Mouse (Mus musculus): ENCODE measurements around the gene Birc5. TPM values are rescaled to one million over a fixed set of nuclear protein-coding genes. Genes with fewer than 3 reads are reported as not detected.

Gene Birc5
- polyA plus RNA-seq, 1 experiment from 2014 or later, result 259 TPM

GRCm38 (mm10) chr11:117878892-117879291 is 29.8 kb downstream of the Birc5 start:
- peak overlapping the region; percentile 51; the same call in 1 of the 2 replicates for H3K4me2 ChIP-seq
- no peak for ATAC-seq (replicated peaks; ENCODE audit: insufficient number of reproducible peaks, low FRiP score, low TSS enrichment)
- H3K27me3 ChIP-seq (ENCODE audit: control insufficient read depth, insufficient read depth, low read length), result 0 out of 2 replicates have a peak, but pooled peaks cover 2% of the 10 kb centered on the region
- no peaks in the 10 kb centered on the region for H3K36me3 ChIP-seq (ENCODE audit: control insufficient read depth, insufficient read depth, low read length)
- no peaks in the 10 kb centered on the region for H3K9me3 ChIP-seq (replicated peaks; ENCODE audit: control insufficient read depth, low read length)
- WGBS (ENCODE audit: insufficient replicate concordance), result 40% methylated on average over 8 of the region's 8 CpGs
- peak overlapping the region; percentile 54; the same call in 1 of the 2 replicates for H3K9ac ChIP-seq (ENCODE audit: low read depth, low read length)
- H3K4me1 ChIP-seq (ENCODE audit: control insufficient read depth, insufficient read depth, low read length), result peaks cover 43% of the 10 kb centered on the region
- no peak overlapping the region for H3K4me3 ChIP-seq (ENCODE audit: low read depth, low read length)
- H3K27ac ChIP-seq (ENCODE audit: low read depth, low read length), result no peak overlapping the region

GRCm38 (mm10) chr11:117879676-117880075 is 30.6 kb downstream of the Birc5 start:
- ATAC-seq (replicated peaks; ENCODE audit: insufficient number of reproducible peaks, low FRiP score, low TSS enrichment), result no peak
- no peak overlapping the region for H3K4me3 ChIP-seq (ENCODE audit: low read depth, low read length)
- 74% methylated on average over 6 of the region's 6 CpGs for WGBS (ENCODE audit: insufficient replicate concordance)
- H3K4me1 ChIP-seq (ENCODE audit: control insufficient read depth, insufficient read depth, low read length), result peaks cover 43% of the 10 kb centered on the region
- H3K27me3 ChIP-seq (ENCODE audit: control insufficient read depth, insufficient read depth, low read length), result 0 out of 2 replicates have a peak, but pooled peaks cover 2% of the 10 kb centered on the region
- no peak overlapping the region for H3K4me2 ChIP-seq
- no peaks in the 10 kb centered on the region for H3K9me3 ChIP-seq (replicated peaks; ENCODE audit: control insufficient read depth, low read length)
- H3K9ac ChIP-seq (ENCODE audit: low read depth, low read length), result no peak overlapping the region
- no peaks in the 10 kb centered on the region for H3K36me3 ChIP-seq (ENCODE audit: control insufficient read depth, insufficient read depth, low read length)
- no peak overlapping the region for H3K27ac ChIP-seq (ENCODE audit: low read depth, low read length)

- H3K4me1 ChIP-seq (ENCODE audit: control insufficient read depth, insufficient read depth, low read length), result peaks cover 37% of the 10 kb centered on the region
- H3K36me3 ChIP-seq (ENCODE audit: control insufficient read depth, insufficient read depth, low read length), result no peaks in the 10 kb centered on the region
- H3K9ac ChIP-seq (ENCODE audit: low read depth, low read length), result no peak overlapping the region
- no peak for ATAC-seq (replicated peaks; ENCODE audit: insufficient number of reproducible peaks, low FRiP score, low TSS enrichment)
- WGBS (ENCODE audit: insufficient replicate concordance), result 79% methylated on average over 9 of the region's 9 CpGs
- H3K27ac ChIP-seq (ENCODE audit: low read depth, low read length), result no peak overlapping the region
- 0 out of 2 replicates have a peak, but pooled peaks cover 2% of the 10 kb centered on the region for H3K27me3 ChIP-seq (ENCODE audit: control insufficient read depth, insufficient read depth, low read length)
- no peak overlapping the region for H3K4me3 ChIP-seq (ENCODE audit: low read depth, low read length)
- H3K9me3 ChIP-seq (replicated peaks; ENCODE audit: control insufficient read depth, low read length), result no peaks in the 10 kb centered on the region
- no peak overlapping the region for H3K4me2 ChIP-seq
Observed at GRCm38 (mm10) chr11:117880336-117880976, 31.4 kb downstream of the Birc5 start.

- Histone ChIP-seq H3K4me1 (ENCODE audit: control insufficient read depth, insufficient read depth, low read length) (peaks cover 32% of the 10 kb centered on the region), H3K27me3 (ENCODE audit: control insufficient read depth, insufficient read depth, low read length) (0 out of 2 replicates have a peak, but pooled peaks cover 2% of the 10 kb centered on the region), H3K4me2 (no peak overlapping the region), H3K9me3 (replicated peaks; ENCODE audit: control insufficient read depth, low read length) (no peaks in the 10 kb centered on the region), H3K36me3 (ENCODE audit: control insufficient read depth, insufficient read depth, low read length) (no peaks in the 10 kb centered on the region), H3K27ac (ENCODE audit: low read depth, low read length) (no peak overlapping the region), H3K9ac (ENCODE audit: low read depth, low read length) (no peak overlapping the region), H3K4me3 (ENCODE audit: low read depth, low read length) (no peak overlapping the region)
- no peak for ATAC-seq (replicated peaks; ENCODE audit: insufficient number of reproducible peaks, low FRiP score, low TSS enrichment)
- WGBS (ENCODE audit: insufficient replicate concordance), result 64% methylated on average over 6 of the region's 6 CpGs
Observed at GRCm38 (mm10) chr11:117880977-117881358, 31.9 kb downstream of the Birc5 start.

- no peak for ATAC-seq (replicated peaks; ENCODE audit: insufficient number of reproducible peaks, low FRiP score, low TSS enrichment)
- Histone ChIP-seq H3K27me3 (ENCODE audit: control insufficient read depth, insufficient read depth, low read length) (0 out of 2 replicates have a peak, but pooled peaks cover 2% of the 10 kb centered on the region), H3K4me2 (no peak overlapping the region; the same call in 1 of the 2 replicates), H3K4me3 (ENCODE audit: low read depth, low read length) (no peak overlapping the region), H3K27ac (ENCODE audit: low read depth, low read length) (peak overlapping the region; percentile 62), H3K9ac (ENCODE audit: low read depth, low read length) (no peak overlapping the region), H3K4me1 (ENCODE audit: control insufficient read depth, insufficient read depth, low read length) (peaks cover 30% of the 10 kb centered on the region), H3K9me3 (replicated peaks; ENCODE audit: control insufficient read depth, low read length) (no peaks in the 10 kb centered on the region), H3K36me3 (ENCODE audit: control insufficient read depth, insufficient read depth, low read length) (no peaks in the 10 kb centered on the region)
- WGBS (ENCODE audit: insufficient replicate concordance), result 11% methylated on average over 7 of the region's 8 CpGs
Observed at GRCm38 (mm10) chr11:117881787-117882186, 32.7 kb downstream of the Birc5 start.

- WGBS (ENCODE audit: insufficient replicate concordance), result 79% methylated on average over 1 of the region's 1 CpGs
Observed at GRCm38 (mm10) chr11:117882208-117882607, 33.2 kb downstream of the Birc5 start.

GRCm38 (mm10) chr11:117886000-117886399 is 36.9 kb downstream of the Birc5 start:
- no peak for ATAC-seq (replicated peaks; ENCODE audit: insufficient number of reproducible peaks, low FRiP score, low TSS enrichment)
- WGBS (ENCODE audit: insufficient replicate concordance), result 47% methylated on average over 5 of the region's 5 CpGs
- H3K9ac ChIP-seq (ENCODE audit: low read depth, low read length), result no peak overlapping the region
- H3K36me3 ChIP-seq (ENCODE audit: control insufficient read depth, insufficient read depth, low read length), result no peaks in the 10 kb centered on the region
- no peaks in the 10 kb centered on the region for H3K9me3 ChIP-seq (replicated peaks; ENCODE audit: control insufficient read depth, low read length)
- H3K4me2 ChIP-seq, result no peak overlapping the region
- peaks cover 9% of the 10 kb centered on the region for H3K27me3 ChIP-seq (ENCODE audit: control insufficient read depth, insufficient read depth, low read length)
- no peak overlapping the region for H3K27ac ChIP-seq (ENCODE audit: low read depth, low read length)
- H3K4me3 ChIP-seq (ENCODE audit: low read depth, low read length), result no peak overlapping the region
- H3K4me1 ChIP-seq (ENCODE audit: control insufficient read depth, insufficient read depth, low read length), result peaks cover 41% of the 10 kb centered on the region

More at GRCm38 (mm10) chr11:117882208-117882607, 33.2 kb downstream of the Birc5 start:
- Histone ChIP-seq H3K27ac (ENCODE audit: low read depth, low read length) (peak overlapping the region; percentile 62), H3K36me3 (ENCODE audit: control insufficient read depth, insufficient read depth, low read length) (no peaks in the 10 kb centered on the region), H3K4me1 (ENCODE audit: control insufficient read depth, insufficient read depth, low read length) (peaks cover 30% of the 10 kb centered on the region), H3K9me3 (replicated peaks; ENCODE audit: control insufficient read depth, low read length) (no peaks in the 10 kb centered on the region), H3K4me2 (no peak overlapping the region), H3K27me3 (ENCODE audit: control insufficient read depth, insufficient read depth, low read length) (0 out of 2 replicates have a peak, but pooled peaks cover 2% of the 10 kb centered on the region), H3K4me3 (ENCODE audit: low read depth, low read length) (no peak overlapping the region), H3K9ac (ENCODE audit: low read depth, low read length) (0 out of 2 replicates have a peak overlapping the region, but pooled peaks have one; percentile 22)
- no peak for ATAC-seq (replicated peaks; ENCODE audit: insufficient number of reproducible peaks, low FRiP score, low TSS enrichment)

- Histone ChIP-seq H3K4me2 (peak overlapping the region; percentile 64), H3K9me3 (replicated peaks; ENCODE audit: control insufficient read depth, low read length) (no peaks in the 10 kb centered on the region), H3K27ac (ENCODE audit: low read depth, low read length) (no peak overlapping the region), H3K4me3 (ENCODE audit: low read depth, low read length) (peak overlapping the region; percentile 29; the same call in 1 of the 2 replicates), H3K9ac (ENCODE audit: low read depth, low read length) (peak overlapping the region; percentile 62), H3K4me1 (ENCODE audit: control insufficient read depth, insufficient read depth, low read length) (peaks cover 33% of the 10 kb centered on the region), H3K27me3 (ENCODE audit: control insufficient read depth, insufficient read depth, low read length) (peaks cover 9% of the 10 kb centered on the region), H3K36me3 (ENCODE audit: control insufficient read depth, insufficient read depth, low read length) (no peaks in the 10 kb centered on the region)
- WGBS (ENCODE audit: insufficient replicate concordance), result 19% methylated on average over 20 of the region's 20 CpGs
- no peak for ATAC-seq (replicated peaks; ENCODE audit: insufficient number of reproducible peaks, low FRiP score, low TSS enrichment)
Observed at GRCm38 (mm10) chr11:117888168-117888852, 39.3 kb downstream of the Birc5 start.

Measured in heart, embryonic 11.5 days (tissue).